Mouse (Mus musculus): ENCODE measurements at regions not wholly inside any gene's neighbourhood (a gene's known extent, or its start where the extent isn't known, plus 50 kb on each side); places are given as distances from the start of the nearest gene placed in this dataset.

DNA sequence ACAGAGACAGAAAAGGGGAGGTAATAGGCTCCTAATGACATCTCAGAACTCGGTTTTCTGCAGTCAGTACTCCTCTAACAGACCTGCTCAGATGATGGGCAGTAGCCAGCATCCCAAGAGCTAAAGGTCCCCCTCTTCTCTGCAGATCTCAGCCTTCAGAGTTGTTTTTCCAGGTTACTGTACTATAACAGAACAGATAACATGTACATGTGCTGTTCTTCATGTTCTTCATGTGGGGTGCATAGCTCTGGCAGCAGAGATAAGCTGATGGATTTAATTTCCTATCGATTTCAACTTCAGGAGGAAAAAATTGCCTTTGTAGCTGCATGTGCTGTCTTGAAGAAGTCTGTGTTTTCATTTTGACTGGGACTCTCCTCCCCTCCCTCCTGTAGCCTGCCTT lies 115.8 kb upstream of the Serp2 start:
- Histone ChIP-seq H3K9ac (ENCODE audit: low read depth, low read length) (no peak overlapping the region), H3K9me3 (ENCODE audit: control insufficient read depth, low read length) (no peaks in the 10 kb centered on the region), H3K27me3 (replicated peaks; ENCODE audit: control insufficient read depth, insufficient read depth, low read length) (no peaks in the 10 kb centered on the region), H3K4me3 (ENCODE audit: low read length) (no peak overlapping the region), H3K4me1 (ENCODE audit: control insufficient read depth, insufficient read depth, low read depth, low read length) (no peaks in the 10 kb centered on the region), H3K27ac (ENCODE audit: low read depth, low read length) (no peak overlapping the region), H3K4me2 (ENCODE audit: low read length) (no peak overlapping the region), H3K36me3 (ENCODE audit: control insufficient read depth, insufficient read depth, low read length) (no peaks in the 10 kb centered on the region)
- 75% methylated on average over 2 of the region's 2 CpGs for WGBS
- ATAC-seq = no peak

DNA sequence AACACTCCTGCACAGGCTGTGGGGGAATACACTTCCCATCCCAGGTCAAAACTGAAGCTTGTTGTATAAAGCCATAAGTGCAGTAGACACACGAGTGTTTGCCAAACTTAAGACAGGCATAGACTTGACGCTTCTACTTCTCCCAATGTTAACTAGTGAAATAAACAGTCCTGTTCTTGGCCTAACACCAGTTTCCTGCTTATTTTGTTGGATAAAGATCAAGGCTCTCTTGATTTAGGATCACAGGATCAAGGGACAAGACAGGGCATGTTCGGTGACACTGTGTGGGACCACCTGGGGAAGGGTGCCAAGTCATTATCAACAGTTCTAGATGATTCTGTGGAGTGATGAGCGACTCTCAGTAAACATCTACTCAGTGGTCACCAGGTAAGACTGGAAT lies 114.3 kb upstream of the Serp2 start:
- H3K9ac ChIP-seq (ENCODE audit: low read depth, low read length) = no peak overlapping the region
- WGBS = 84% methylated on average over 4 of the region's 4 CpGs

GRCm38 (mm10) chr14:76665754-76666371 lies 109.2 kb upstream of the Serp2 start:
- 76% methylated on average over 12 of the region's 12 CpGs for WGBS
- no peak for ATAC-seq

More for the DNA sequence above, 114.3 kb upstream of the Serp2 start:
- H3K27me3 ChIP-seq (replicated peaks; ENCODE audit: control insufficient read depth, insufficient read depth, low read length) = no peaks in the 10 kb centered on the region
- no peaks in the 10 kb centered on the region for H3K9me3 ChIP-seq (ENCODE audit: control insufficient read depth, low read length)
- no peak overlapping the region for H3K4me3 ChIP-seq (ENCODE audit: low read length)
- H3K4me2 ChIP-seq (ENCODE audit: low read length) = no peak overlapping the region
- H3K36me3 ChIP-seq (ENCODE audit: control insufficient read depth, insufficient read depth, low read length) = no peaks in the 10 kb centered on the region
- no peak overlapping the region for H3K27ac ChIP-seq (ENCODE audit: low read depth, low read length)
- H3K4me1 ChIP-seq (ENCODE audit: control insufficient read depth, insufficient read depth, low read depth, low read length) = no peaks in the 10 kb centered on the region
- ATAC-seq = no peak

DNA sequence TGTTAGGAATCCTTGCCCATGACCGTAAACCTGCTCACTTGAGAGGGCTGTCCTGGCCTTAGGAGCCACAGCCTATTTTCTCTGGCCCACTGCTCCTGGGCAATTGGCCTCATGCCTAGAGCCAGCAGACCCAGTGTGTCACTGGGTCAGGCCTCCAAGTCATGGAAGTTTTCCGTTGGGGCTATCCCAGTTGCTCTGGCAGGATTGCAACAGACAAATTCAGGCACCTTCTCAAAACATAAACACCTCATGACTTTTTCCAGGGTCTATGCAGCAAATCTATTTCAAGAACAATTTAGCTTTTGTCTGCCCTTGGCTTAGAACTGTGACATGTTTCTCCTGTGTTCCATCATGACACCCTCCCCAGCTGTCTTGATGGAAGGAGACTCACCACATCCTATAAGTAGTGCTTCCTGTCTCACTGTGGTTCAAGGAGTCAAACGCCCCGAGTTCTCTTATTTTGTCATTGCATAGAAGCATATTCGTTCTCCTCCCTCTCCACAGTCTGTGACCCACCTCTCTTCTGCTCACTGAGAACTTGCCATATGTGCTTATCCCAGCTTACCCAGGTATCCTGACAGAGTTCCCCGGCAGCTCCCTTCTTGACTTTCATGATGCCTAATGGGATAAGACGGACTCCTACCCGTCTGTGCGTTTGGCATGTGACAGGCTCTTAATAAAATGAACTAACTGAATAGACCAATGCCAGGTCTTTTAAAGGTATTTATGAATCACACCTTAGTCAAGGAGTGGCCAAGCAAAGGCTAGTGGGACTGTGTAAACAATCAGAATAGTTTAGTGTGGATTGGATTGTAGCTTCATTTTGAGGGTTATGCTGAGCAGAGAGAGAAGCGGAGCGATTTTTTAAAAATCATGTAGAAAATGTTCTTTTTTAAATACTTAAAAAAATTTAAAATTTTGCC lies 108.2 kb upstream of the Serp2 start:
- WGBS = 83% methylated on average over 11 of the region's 11 CpGs
- Histone ChIP-seq H3K4me2 (ENCODE audit: low read length) (no peak overlapping the region), H3K4me3 (ENCODE audit: low read length) (no peak overlapping the region)

More at GRCm38 (mm10) chr14:76665754-76666371, 109.2 kb upstream of the Serp2 start:
- no peaks in the 10 kb centered on the region for H3K4me1 ChIP-seq (ENCODE audit: control insufficient read depth, insufficient read depth, low read depth, low read length)
- no peak overlapping the region for H3K9ac ChIP-seq (ENCODE audit: low read depth, low read length)
- no peak overlapping the region for H3K4me3 ChIP-seq (ENCODE audit: low read length)
- no peak overlapping the region for H3K4me2 ChIP-seq (ENCODE audit: low read length)
- H3K27me3 ChIP-seq (replicated peaks; ENCODE audit: control insufficient read depth, insufficient read depth, low read length) = no peaks in the 10 kb centered on the region
- no peaks in the 10 kb centered on the region for H3K9me3 ChIP-seq (ENCODE audit: control insufficient read depth, low read length)
- H3K36me3 ChIP-seq (ENCODE audit: control insufficient read depth, insufficient read depth, low read length) = no peaks in the 10 kb centered on the region
- no peak overlapping the region for H3K27ac ChIP-seq (ENCODE audit: low read depth, low read length)

GRCm38 (mm10) chr14:76663816-76664215 lies 107.1 kb upstream of the Serp2 start:
- Histone ChIP-seq H3K36me3 (ENCODE audit: control insufficient read depth, insufficient read depth, low read length) (no peaks in the 10 kb centered on the region), H3K27ac (ENCODE audit: low read depth, low read length) (no peak overlapping the region), H3K9ac (ENCODE audit: low read depth, low read length) (no peak overlapping the region), H3K4me2 (ENCODE audit: low read length) (no peak overlapping the region), H3K9me3 (ENCODE audit: control insufficient read depth, low read length) (no peaks in the 10 kb centered on the region), H3K27me3 (replicated peaks; ENCODE audit: control insufficient read depth, insufficient read depth, low read length) (no peaks in the 10 kb centered on the region), H3K4me1 (ENCODE audit: control insufficient read depth, insufficient read depth, low read depth, low read length) (no peaks in the 10 kb centered on the region), H3K4me3 (ENCODE audit: low read length) (no peak overlapping the region)
- no peak for ATAC-seq
- 92% methylated on average over 2 of the region's 2 CpGs for WGBS

More for the DNA sequence above, 108.2 kb upstream of the Serp2 start:
- no peaks in the 10 kb centered on the region for H3K36me3 ChIP-seq (ENCODE audit: control insufficient read depth, insufficient read depth, low read length)
- H3K4me1 ChIP-seq (ENCODE audit: control insufficient read depth, insufficient read depth, low read depth, low read length) = no peaks in the 10 kb centered on the region
- no peaks in the 10 kb centered on the region for H3K27me3 ChIP-seq (replicated peaks; ENCODE audit: control insufficient read depth, insufficient read depth, low read length)
- ATAC-seq = no peak
- no peak overlapping the region for H3K27ac ChIP-seq (ENCODE audit: low read depth, low read length)
- no peaks in the 10 kb centered on the region for H3K9me3 ChIP-seq (ENCODE audit: control insufficient read depth, low read length)
- no peak overlapping the region for H3K9ac ChIP-seq (ENCODE audit: low read depth, low read length)

DNA sequence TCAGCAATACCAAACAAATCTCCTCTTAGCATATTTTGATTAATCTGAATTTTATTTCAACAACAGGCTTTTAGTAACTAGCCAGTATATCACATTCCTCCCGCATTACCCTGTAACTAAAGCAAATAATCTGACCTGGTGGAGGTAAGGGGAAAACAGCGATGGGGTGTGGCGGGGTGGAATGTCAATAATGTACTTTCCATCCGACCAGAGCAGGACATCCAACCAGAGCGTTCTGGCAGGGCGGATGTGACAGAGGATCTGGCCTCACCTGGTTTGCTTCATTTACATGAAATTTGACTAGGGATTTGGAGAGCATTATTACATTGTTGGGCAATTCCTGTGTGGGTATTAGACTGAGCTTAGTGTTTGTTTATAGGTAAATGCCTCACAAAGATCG lies 106.2 kb upstream of the Serp2 start:
- H3K36me3 ChIP-seq (ENCODE audit: control insufficient read depth, insufficient read depth, low read length) = no peaks in the 10 kb centered on the region
- peaks cover 6% of the 10 kb centered on the region for H3K4me1 ChIP-seq (ENCODE audit: control insufficient read depth, insufficient read depth, low read depth, low read length)
- H3K27me3 ChIP-seq (replicated peaks; ENCODE audit: control insufficient read depth, insufficient read depth, low read length) = no peaks in the 10 kb centered on the region
- H3K4me2 ChIP-seq (ENCODE audit: low read length) = no peak overlapping the region
- WGBS = 92% methylated on average over 7 of the region's 7 CpGs
- no peak overlapping the region for H3K27ac ChIP-seq (ENCODE audit: low read depth, low read length)
- no peak for ATAC-seq
- no peaks in the 10 kb centered on the region for H3K9me3 ChIP-seq (ENCODE audit: control insufficient read depth, low read length)
- no peak overlapping the region for H3K9ac ChIP-seq (ENCODE audit: low read depth, low read length)
- H3K4me3 ChIP-seq (ENCODE audit: low read length) = no peak overlapping the region

- no peak overlapping the region for H3K4me2 ChIP-seq (ENCODE audit: low read length)
- no peaks in the 10 kb centered on the region for H3K27me3 ChIP-seq (replicated peaks; ENCODE audit: control insufficient read depth, insufficient read depth, low read length)
- ATAC-seq = no peak
- no peak overlapping the region for H3K4me3 ChIP-seq (ENCODE audit: low read length)
- no peak overlapping the region for H3K9ac ChIP-seq (ENCODE audit: low read depth, low read length)
- WGBS = 78% methylated on average over 2 of the region's 2 CpGs
- no peaks in the 10 kb centered on the region for H3K36me3 ChIP-seq (ENCODE audit: control insufficient read depth, insufficient read depth, low read length)
- H3K27ac ChIP-seq (ENCODE audit: low read depth, low read length) = no peak overlapping the region
- no peaks in the 10 kb centered on the region for H3K9me3 ChIP-seq (ENCODE audit: control insufficient read depth, low read length)
- peaks cover 17% of the 10 kb centered on the region for H3K4me1 ChIP-seq (ENCODE audit: control insufficient read depth, insufficient read depth, low read depth, low read length)
Observed at GRCm38 (mm10) chr14:76660906-76661305, 104.2 kb upstream of the Serp2 start.

DNA sequence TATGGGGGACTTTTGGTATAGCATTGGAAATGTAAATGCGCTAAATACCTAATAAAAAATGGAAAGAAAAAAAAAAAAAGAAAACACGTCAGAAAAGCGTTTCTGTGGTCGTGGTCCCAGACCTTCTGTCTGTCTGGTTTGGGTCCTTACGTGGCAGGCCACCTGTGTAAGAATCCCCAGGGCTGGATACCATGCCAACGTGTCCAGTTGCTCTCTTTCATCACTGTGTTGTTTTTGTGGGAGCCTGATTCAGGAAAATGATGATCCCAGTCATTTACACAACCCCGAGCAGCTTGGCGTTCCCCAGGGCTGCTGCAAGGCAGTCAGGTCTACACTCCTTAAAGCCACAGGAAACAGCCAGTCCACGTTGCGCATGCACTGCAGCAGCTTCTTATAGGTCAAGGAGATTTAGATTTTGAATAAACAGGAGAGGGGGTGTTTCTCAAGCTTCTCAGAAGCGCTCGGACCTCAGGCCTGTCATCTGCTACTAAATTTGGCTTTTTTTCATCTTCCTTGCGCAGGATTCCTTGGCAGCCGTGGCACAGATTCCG lies 102.3 kb upstream of the Serp2 start:
- peaks cover 17% of the 10 kb centered on the region for H3K4me1 ChIP-seq (ENCODE audit: control insufficient read depth, insufficient read depth, low read depth, low read length)
- no peak for ATAC-seq
- H3K9ac ChIP-seq (ENCODE audit: low read depth, low read length) = no peak overlapping the region
- H3K27me3 ChIP-seq (replicated peaks; ENCODE audit: control insufficient read depth, insufficient read depth, low read length) = no peaks in the 10 kb centered on the region
- H3K9me3 ChIP-seq (ENCODE audit: control insufficient read depth, low read length) = no peaks in the 10 kb centered on the region
- H3K36me3 ChIP-seq (ENCODE audit: control insufficient read depth, insufficient read depth, low read length) = no peaks in the 10 kb centered on the region
- H3K27ac ChIP-seq (ENCODE audit: low read depth, low read length) = no peak overlapping the region
- 57% methylated on average over 15 of the region's 15 CpGs for WGBS
- no peak overlapping the region for H3K4me2 ChIP-seq (ENCODE audit: low read length)
- H3K4me3 ChIP-seq (ENCODE audit: low read length) = no peak overlapping the region

Data from hindbrain, embryonic 16.5 days (tissue).